Mouse (Mus musculus) embryonic fibroblast, embryonic 13.5 days (primary cell): ENCODE measurements around the gene Chl1. TPM values are rescaled to one million over a fixed set of nuclear protein-coding genes. Genes with fewer than 3 reads are reported as not detected.
A peak's percentile ranks its signal among the peaks of the same experiment; 100 is the strongest.

Experiments
- H3K27ac ChIP-seq: 2 replicates; pipeline ENCODE4 v1.5.1; 2012; ENCODE audit warnings: low read length, control low read depth, inconsistent platforms; ENCODE audit not compliant: insufficient read depth
- H3K4me1 ChIP-seq: 2 replicates; pipeline ENCODE4 v1.6.1; 2011; ENCODE audit warnings: low read length; ENCODE audit not compliant: control insufficient read depth, insufficient read depth
- H3K4me3 ChIP-seq: 2 replicates; pipeline ENCODE4 v1.5.1; 2011; ENCODE audit warnings: mild to moderate bottlenecking, control low read depth, low read length; ENCODE audit not compliant: insufficient read depth
- CTCF ChIP-seq: IDR thresholded peaks from 2 replicates; pipeline ENCODE4 v1.5.1; 2011; ENCODE audit warnings: mild to moderate bottlenecking, control low read depth, low read length, moderate library complexity, borderline replicate concordance; ENCODE audit not compliant: insufficient read depth
- POLR2A ChIP-seq: IDR thresholded peaks from 2 replicates; pipeline ENCODE4 v1.6.1; 2011; ENCODE audit warnings: low read depth, mild to moderate bottlenecking, control low read depth, low read length, moderate library complexity
- polyA plus RNA-seq: library from polyadenylated mRNA; stranded (reverse); fragments of >200 nt; gene quantifications from 2 replicates; pipeline ENCODE4 v1.2.4, GENCODE M21; 2011; ENCODE audit warnings: low read depth; ENCODE audit not compliant: missing spikeins, insufficient read length

Chl1 gene
- polyA plus RNA-seq, 1 experiment: 5.7 TPM

DNA sequence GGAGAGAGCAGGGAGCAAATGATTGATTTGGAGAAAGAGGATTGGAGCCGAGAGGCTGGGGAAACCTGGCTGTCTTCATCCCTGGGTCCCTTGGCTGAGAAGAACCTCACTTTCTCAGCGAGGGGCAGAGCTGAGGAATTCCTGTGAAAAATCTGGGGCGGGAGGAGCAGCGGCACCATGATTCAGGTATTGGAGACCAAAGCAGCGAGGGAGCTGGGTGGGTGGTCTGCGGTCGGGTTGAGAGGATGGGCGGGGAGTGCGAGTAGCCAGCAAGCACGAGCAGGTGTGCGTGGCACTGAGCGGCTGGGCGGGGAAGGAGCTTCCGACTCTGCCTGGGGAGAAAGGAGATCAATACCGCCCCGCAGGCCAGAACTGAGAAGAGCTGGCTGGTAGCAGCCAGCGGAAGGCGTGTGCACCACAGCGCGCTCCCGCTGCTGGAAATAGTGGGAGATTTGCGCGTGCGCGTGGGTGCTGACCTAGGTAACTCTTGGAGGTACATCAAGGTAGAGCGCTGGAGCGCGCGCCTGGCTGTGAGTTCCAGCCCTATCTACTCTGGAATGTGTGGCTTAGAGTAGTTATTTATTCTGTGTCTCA lies 1.7 kb downstream of the Chl1 start:
- no peak overlapping the region for H3K27ac ChIP-seq
- peak overlapping the region; percentile 12 for H3K4me3 ChIP-seq
- no peaks in the 10 kb centered on the region for H3K4me1 ChIP-seq
- no peak for TF ChIP-seq CTCF
- TF ChIP-seq POLR2A: no peak

DNA sequence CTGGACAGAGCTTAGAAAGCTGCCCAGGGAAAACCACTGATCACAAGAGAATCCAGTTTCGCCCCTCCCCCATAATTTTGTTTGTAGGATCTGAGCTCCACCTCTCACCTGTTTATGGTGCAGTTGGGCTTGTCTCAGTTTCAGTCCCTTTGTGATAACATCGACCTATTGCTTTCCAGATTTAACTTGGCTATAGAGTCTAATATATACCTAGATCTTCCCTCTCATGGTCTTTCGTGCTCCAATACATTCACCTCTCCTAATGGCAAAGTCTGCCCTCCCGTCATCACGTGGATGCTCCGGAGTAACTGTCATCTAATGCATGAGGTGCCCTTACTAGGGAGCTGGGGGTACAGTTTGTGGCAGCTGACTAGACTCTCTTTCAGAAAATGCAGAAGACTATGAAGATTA lies 2.5 kb downstream of the Chl1 start:
- Histone ChIP-seq H3K4me3 (no peak overlapping the region), H3K4me1 (no peaks in the 10 kb centered on the region), H3K27ac (no peak overlapping the region)
- TF ChIP-seq POLR2A (no peak), CTCF (no peak)

DNA sequence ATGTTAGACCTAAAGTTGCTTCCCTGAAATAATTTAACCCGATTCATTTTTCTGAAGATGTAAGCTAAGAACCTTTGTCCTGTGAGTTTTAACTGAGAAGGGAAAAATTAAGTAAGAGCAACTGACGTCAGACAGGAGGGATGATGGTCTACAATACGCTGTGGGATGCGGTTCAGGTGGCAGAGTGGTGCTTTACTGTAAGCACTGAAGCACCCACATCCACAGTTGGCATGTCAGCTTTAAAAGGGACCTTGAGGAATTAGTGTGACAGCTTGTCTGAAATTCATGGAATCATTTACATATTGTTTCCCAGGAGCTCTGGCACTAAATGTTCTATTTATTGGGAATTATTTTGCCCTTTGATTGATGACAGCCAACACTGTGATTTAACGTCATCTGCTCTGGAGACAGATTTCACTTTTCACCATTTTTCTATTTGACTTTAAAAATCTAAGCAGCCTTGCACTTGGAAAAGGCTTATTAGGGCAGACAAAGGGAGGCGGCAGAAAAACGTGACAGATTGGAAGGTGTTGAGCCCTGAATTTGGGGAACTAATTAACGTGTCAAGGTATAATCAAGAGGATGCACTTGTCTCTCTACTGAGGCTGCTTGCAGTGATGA lies 3.3 kb downstream of the Chl1 start:
- H3K4me1 ChIP-seq: no peaks in the 10 kb centered on the region
- H3K27ac ChIP-seq: no peak overlapping the region
- TF ChIP-seq CTCF (no peak), POLR2A (no peak)
- no peak overlapping the region for H3K4me3 ChIP-seq

DNA sequence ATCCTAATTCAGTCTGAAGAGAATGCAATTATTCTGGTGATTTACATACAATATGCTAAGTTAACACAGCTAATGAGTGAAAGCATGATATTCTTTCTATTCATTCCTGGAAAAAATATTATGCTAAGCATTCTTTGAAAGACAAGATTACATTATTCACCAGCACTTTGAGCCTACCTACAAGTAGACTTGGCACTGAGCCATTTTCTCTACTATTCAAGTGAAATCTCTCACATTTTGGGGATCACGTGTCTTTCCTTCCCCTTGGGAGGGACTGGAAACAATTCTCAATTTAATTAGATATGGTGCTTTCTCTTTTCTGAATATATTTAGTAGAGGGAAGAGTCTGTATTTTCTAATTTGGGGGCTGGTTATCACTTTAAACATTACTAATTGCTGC lies 4.0 kb downstream of the Chl1 start:
- TF ChIP-seq POLR2A (no peak), CTCF (no peak)
- H3K27ac ChIP-seq: no peak overlapping the region
- H3K4me3 ChIP-seq: no peak overlapping the region
- no peaks in the 10 kb centered on the region for H3K4me1 ChIP-seq

DNA sequence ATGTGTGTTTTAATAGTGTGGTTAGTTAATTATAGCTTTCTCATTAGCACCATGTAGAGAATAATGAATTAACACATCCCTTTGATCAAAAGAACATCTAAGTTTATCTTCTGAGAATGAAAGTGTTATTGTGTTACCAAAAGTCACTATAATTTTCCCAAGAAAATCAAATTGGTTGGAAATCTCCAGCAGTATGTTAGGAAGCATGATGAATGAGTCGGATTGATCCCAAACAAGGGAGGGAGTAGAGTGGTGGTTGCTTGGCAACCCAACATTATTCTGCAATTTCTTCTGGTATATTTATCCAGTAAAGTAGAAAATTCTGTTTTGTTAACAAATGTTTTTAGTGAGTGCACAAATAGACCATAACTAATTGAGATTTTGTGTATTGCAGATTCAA lies 4.4 kb downstream of the Chl1 start:
- H3K4me1 ChIP-seq: no peaks in the 10 kb centered on the region
- no peak overlapping the region for H3K27ac ChIP-seq
- TF ChIP-seq CTCF (no peak), POLR2A (no peak)
- H3K4me3 ChIP-seq: no peak overlapping the region

DNA sequence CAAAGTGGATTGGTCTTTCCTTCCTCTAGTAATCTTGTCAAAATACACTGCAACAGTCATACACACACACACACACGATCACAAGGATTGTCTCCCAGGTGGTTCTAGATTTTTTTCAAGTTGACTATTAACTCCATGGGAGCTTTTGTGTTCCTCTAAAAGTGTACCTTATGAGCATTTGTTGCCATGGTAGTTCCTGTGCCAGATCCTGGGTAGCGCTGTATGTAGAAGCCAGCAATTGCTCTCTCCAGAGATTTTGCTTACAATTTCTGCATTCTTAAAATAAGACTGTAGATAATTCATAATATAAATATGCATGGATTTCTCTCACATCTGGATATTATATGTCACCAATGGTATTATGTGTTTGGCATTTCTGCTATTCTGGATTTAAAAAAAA lies 9.2 kb downstream of the Chl1 start:
- TF ChIP-seq POLR2A (no peak), CTCF (no peak)
- no peaks in the 10 kb centered on the region for H3K4me1 ChIP-seq
- no peak overlapping the region for H3K27ac ChIP-seq
- H3K4me3 ChIP-seq: no peak overlapping the region

DNA sequence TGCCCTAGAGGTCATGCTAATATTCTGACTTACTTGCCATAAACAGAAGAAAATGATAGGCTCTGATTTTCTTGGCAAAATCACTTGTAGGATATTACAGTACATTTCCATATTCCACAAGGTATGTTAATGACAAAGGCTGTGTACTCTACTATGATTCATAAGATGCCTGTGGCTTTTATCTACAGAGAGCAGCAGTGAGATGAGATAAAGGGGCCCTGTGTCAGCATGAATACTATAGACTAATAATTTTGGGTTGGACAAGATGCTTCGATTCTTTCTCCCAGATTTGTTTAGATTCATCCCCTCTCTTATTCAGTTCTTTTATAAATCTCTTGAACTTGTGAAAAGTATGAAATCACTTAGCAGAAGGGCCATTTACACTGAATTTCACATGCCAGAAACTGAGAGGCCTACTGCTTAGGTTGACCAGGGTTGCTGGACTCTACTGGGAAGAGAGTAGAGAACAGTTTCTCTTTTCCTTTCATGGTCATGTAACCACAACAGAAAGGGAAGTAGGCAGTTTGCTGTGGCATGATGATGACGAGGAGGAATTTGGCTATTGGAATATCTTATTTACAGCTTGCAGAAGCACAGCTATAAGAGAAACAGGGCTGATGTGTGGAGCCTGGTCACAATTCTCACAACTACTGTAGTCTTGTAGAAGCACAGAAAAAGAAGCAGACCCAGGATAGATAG lies 15.1 kb downstream of the Chl1 start:
- Histone ChIP-seq H3K4me3 (no peak overlapping the region), H3K4me1 (peaks cover 4% of the 10 kb centered on the region; the same call in 1 of the 2 replicates), H3K27ac (peak overlapping the region; percentile 40; the same call in 1 of the 2 replicates)
- TF ChIP-seq POLR2A (no peak), CTCF (no peak)

DNA sequence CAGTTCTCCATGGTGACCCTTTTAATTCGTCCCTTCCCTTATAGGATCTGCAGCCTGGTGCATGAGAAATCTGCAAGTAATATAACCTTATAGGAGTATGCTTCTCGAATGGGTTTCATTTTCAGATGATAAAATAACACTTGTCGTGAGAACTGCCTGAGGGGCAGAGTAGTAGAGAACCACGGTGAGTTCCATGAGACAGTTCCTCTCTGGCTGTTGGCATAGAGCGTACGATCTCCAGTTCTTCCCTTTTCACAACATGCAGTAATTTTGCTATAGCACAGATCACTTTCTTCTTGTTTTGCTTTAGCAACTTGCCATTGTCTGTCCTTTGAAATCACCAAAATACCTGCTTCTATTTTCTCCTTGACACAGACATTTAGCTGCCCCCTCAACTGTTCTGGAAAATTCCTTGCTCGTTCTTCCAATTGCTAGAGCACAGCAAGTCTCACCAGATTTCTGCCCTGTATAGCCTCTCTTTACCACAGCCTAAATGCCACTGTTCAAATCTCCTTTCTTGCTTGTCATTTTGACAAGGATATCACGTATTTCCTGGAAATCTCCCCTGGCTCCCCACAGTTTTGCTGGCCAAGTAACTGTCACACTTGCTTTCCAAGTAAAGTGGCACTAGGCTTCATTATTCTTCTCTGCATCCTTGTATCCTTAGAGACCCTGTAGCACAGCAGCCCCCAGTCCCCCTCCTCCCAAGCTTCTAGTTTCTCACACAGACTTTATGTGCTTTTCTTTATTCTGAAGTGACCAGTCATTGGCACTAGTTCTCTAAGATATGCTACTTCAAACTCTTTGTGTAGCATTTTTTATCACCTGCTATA lies 16.8 kb downstream of the Chl1 start:
- no peak overlapping the region for H3K4me3 ChIP-seq
- H3K27ac ChIP-seq: no peak overlapping the region
- TF ChIP-seq POLR2A (no peak), CTCF (no peak)
- H3K4me1 ChIP-seq: peaks cover 4% of the 10 kb centered on the region; the same call in 1 of the 2 replicates

DNA sequence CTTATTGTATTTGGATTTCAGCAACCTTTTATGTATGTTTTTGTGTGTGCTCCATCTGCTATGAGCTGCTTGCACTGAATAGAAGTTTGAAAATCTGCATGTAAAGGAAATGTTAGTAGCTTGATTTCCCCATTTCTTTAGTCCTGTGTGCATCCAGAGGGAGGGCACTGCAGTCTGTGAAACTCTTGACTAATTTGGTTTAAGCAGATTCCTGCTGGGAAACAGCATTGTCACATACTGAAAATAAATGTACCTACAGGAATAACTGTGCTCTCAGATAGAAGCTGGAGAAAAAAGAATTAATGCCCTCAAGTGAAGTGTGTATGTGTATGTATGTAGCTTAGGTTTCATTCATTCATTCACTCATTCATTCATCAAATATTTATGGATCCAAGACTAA lies 22.7 kb downstream of the Chl1 start:
- Histone ChIP-seq H3K4me3 (no peak overlapping the region), H3K4me1 (no peaks in the 10 kb centered on the region), H3K27ac (no peak overlapping the region)
- TF ChIP-seq CTCF (no peak), POLR2A (no peak)

DNA sequence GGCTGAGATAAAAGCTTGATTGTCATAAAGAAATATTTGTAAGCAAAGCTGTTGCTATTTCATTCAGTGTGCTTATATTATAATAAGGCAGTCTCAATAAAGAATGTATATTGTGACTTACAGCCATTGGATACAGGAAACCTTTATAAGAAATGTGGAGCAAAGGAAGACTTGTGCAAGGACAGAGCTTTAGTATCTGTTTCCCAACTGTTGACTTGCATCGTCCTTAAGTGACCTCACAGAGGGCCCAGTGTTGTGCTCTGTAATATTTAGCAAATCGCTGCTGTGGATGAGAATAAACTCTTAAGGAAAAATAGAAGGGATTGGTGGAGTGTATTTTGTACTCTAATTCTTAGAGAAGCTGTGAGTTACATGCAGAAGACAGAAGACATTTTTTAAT lies 23.6 kb downstream of the Chl1 start:
- TF ChIP-seq CTCF (no peak), POLR2A (no peak)
- no peak overlapping the region for H3K4me3 ChIP-seq

More for the DNA sequence above, 23.6 kb downstream of the Chl1 start:
- Histone ChIP-seq H3K4me1 (no peaks in the 10 kb centered on the region), H3K27ac (no peak overlapping the region)
